Mouse (Mus musculus) thymus, adult 18-20 months (tissue): ENCODE results near the gene Rbm4b.
A peak's percentile ranks its signal among the peaks of the same experiment; 100 is the strongest.
"Not testable (repeated sequence)": the region's sequence is repeated elsewhere in the genome, so short reads cannot be mapped to it uniquely, and the experiment has no call there.

Experiments used
- DNase-seq, 2 experiments: peaks; one replicate each; pipeline ENCODE4 v3.0.0; 2022; ENCODE audit warnings: mixed read lengths in 2 of 2

Rbm4b gene

DNA sequence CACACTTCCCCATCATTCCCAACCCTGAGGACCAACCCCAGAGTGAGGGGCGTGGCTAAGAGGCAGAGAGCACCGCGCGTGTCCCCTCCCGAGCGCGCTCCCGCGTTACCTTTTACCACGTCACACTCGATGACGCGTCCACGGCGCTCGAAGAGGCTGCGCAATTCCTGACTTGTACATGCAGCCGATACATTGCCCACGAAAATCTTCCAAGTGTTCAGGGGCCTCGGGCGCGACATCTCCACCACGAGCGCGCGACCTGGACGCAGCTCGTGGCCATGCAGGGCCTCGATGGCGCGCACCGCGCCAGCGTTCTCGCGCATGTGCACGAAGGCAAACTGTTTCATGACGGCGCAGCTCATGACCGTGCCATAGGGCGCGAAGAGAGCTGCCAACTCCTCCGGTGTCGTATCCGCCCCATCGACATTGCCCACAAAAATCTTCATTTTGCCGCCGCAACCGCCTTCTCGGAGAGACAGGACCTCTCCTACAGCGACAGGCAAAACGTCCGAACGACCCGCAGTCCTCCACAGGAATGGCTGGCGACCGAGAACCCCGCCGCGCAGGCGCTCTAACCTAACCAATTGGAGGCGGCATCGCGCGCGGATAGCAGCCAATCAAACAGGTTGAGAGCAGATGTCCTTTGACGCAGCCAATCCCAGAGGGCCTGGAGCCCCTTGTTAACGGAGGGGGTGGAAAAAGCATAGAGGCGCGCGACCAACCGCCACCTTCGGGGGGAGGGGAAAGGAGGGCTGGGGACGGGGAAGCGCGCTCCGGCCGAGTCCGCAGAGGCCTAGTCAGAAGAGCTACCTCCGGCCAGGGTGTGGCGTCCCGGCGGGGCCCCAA is 55.0 kb downstream of the Rbm4b start, which contains the start of the genes Gm21992 and Rbm14:
Gene Gm21992 (minus strand): TSS at position 550 of the 846 bp plus-strand sequence.
Gene Rbm14 (minus strand): TSS at position 572 of the 846 bp plus-strand sequence.
- peak; percentile 98 for DNase-seq

- DNase-seq = no peak
Observed at GRCm38 (mm10) chr19:4811909-4812242, 55.6 kb downstream of the Rbm4b start.

DNA sequence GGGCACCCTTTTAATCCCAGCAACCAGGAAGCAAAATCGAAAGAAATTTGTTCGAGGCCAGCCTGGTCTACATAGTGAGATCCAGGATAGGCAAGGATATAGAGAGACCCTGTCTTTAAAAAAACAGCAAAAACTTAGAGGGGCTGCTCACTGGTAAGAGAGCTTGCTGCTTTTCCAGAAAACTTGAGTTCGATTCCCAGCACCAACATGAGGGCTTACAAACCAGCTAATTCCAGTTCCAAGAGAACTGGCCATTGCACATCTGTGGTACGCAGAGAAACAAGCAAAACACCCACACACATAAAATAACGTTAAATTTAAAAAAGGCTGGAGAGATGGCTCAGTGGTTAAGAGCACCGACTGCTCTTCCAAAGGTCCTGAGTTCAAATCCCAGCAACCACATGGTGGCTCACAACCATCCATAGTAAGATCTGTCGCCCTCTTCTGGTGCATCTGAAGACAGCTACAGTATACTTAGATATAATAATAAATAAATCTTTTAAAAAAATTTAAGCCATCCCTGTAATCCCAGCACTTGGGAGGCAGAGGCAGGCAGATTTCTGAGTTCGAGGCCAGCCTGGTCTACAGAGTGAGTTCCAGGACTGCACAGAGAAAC is 56.1 kb downstream of the Rbm4b start:
- not testable (repeated sequence) for DNase-seq

DNA sequence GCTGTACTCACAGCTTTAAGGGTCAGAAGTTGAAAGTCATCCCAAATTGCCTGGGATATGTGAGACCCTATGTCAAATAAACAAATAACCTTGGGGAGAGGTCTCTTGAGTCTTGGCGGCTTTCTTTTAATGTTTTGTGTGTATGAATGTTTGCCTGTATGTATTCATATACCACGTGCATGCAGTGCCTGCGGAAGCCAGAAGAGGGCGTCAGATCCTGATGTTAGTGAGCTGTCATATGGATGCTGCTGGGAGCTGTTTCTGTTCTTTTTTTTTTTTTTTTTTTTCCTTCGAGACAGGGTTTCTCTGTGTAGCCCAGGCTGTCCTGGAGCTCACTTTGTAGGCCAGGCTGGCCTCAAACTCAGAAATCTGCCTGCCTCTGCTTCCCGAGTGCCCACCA is 56.7 kb downstream of the Rbm4b start:
- DNase-seq = no peak
